Mouse (Mus musculus) liver, postnatal 0 days (tissue): ENCODE results near the gene Stx18. TPM values are rescaled to one million over a fixed set of nuclear protein-coding genes. Genes with fewer than 3 reads are reported as not detected.

Source experiments
- ATAC-seq: fragments of 200-750 bp; cut with Nextera tagmentation; 2 replicates; pipeline ENCODE4 v1.8.0; 2017; ENCODE audit warnings: mild to moderate bottlenecking, moderate library complexity
- DNase-seq: peaks from one replicate; pipeline ENCODE4 v3.0.0-alpha.2; 2016
- H3K27ac ChIP-seq: fragments of 300-500 bp; sonication (generic); 2 replicates; pipeline ENCODE4 v1.5.1; 2014; ENCODE audit warnings: antibody characterized with exemption, moderate library complexity, mild to moderate bottlenecking, low read depth
- H3K27me3 ChIP-seq: fragments of 300-500 bp; sonication (generic); 2 replicates; pipeline ENCODE4 v1.6.1; 2014; ENCODE audit warnings: low read length, control low read depth, mixed read lengths; ENCODE audit not compliant: insufficient read depth
- H3K36me3 ChIP-seq: fragments of 300-500 bp; sonication (generic); replicated peaks from 2 replicates; pipeline ENCODE4 v1.6.1; 2014; ENCODE audit warnings: mild to moderate bottlenecking, control low read depth, low read length, moderate library complexity, mixed read lengths; ENCODE audit not compliant: insufficient read depth
- H3K4me1 ChIP-seq: fragments of 300-500 bp; sonication (generic); 2 replicates; pipeline ENCODE4 v1.6.1; 2014; ENCODE audit warnings: antibody characterized with exemption, mild to moderate bottlenecking, control low read depth; ENCODE audit not compliant: insufficient read depth
- H3K4me2 ChIP-seq: fragments of 300-500 bp; sonication (generic); 2 replicates; pipeline ENCODE4 v1.6.1; 2014; ENCODE audit warnings: low read depth, mild to moderate bottlenecking, low read length, moderate library complexity, mixed read lengths
- H3K4me3 ChIP-seq: fragments of 300-500 bp; sonication (generic); 2 replicates; pipeline ENCODE4 v1.5.1; 2014; ENCODE audit warnings: low read depth, low read length
- H3K9ac ChIP-seq: fragments of 300-500 bp; sonication (generic); replicated peaks from 2 replicates; pipeline ENCODE4 v1.6.1; 2014; ENCODE audit warnings: mild to moderate bottlenecking, moderate library complexity
- H3K9me3 ChIP-seq: fragments of 300-500 bp; sonication (generic); 2 replicates; pipeline ENCODE4 v1.6.1; 2016; ENCODE audit warnings: mild to moderate bottlenecking, control low read depth, low read length, mixed read lengths
- CTCF ChIP-seq: sonication (generic); IDR thresholded peaks from 2 replicates; pipeline ENCODE4 v1.5.1; 2016; ENCODE audit warnings: antibody characterized with exemption, low read depth
- EP300 ChIP-seq: IDR thresholded peaks from 2 replicates; pipeline ENCODE4 v1.6.1; 2016; ENCODE audit warnings: antibody characterized with exemption, low read depth, mild to moderate bottlenecking
- WGBS: fragments of 180-500 bp; shearing (Covaris S2); extraction: QIAGEN DNeasy Blood & Tissue Kit; methylation state at CpG from one replicate; pipeline ENCODE4 v1.1.7; 2014; ENCODE audit not compliant: insufficient replicate concordance; 5-methylcytosine and 5-hydroxymethylcytosine counted together
- polyA plus RNA-seq: library from polyadenylated mRNA; unstranded; fragments of >200 nt; fragmentation: Nextera tagmentation; extraction: Ambion mirVana; gene quantifications from 2 replicates; pipeline ENCODE4 v1.2.1, GENCODE M21; 2015

Stx18 gene
- polyA plus RNA-seq, 1 experiment from 2014 or later, result 15.2 TPM

- ATAC-seq, result no peak
Measured at GRCm38 (mm10) chr5:38140893-38141292, 102.4 kb downstream of the Stx18 start.

GRCm38 (mm10) chr5:38146524-38146923 lies 108.0 kb downstream of the Stx18 start:
- Histone ChIP-seq H3K4me1 (no peaks in the 10 kb centered on the region), H3K4me2 (no peak overlapping the region), H3K36me3 (no peaks in the 10 kb centered on the region), H3K4me3 (no peak overlapping the region), H3K27me3 (no peaks in the 10 kb centered on the region), H3K9ac (no peak overlapping the region), H3K9me3 (no peaks in the 10 kb centered on the region), H3K27ac (no peak overlapping the region)
- DNase-seq, result no peak
- ATAC-seq, result no peak
- 80% methylated on average over 6 of the region's 6 CpGs for WGBS
- TF ChIP-seq CTCF (no peak), EP300 (no peak)

More at GRCm38 (mm10) chr5:38140893-38141292, 102.4 kb downstream of the Stx18 start:
- no peaks in the 10 kb centered on the region for H3K4me1 ChIP-seq
- no peaks in the 10 kb centered on the region for H3K9me3 ChIP-seq
- DNase-seq, result no peak
- H3K9ac ChIP-seq, result no peak overlapping the region
- WGBS, result 63% methylated on average over 6 of the region's 6 CpGs
- no peak overlapping the region for H3K4me3 ChIP-seq
- H3K27ac ChIP-seq, result no peak overlapping the region
- no peaks in the 10 kb centered on the region for H3K36me3 ChIP-seq
- no peak for TF ChIP-seq CTCF
- H3K27me3 ChIP-seq, result no peaks in the 10 kb centered on the region
- no peak overlapping the region for H3K4me2 ChIP-seq

GRCm38 (mm10) chr5:38151264-38151663 lies 112.7 kb downstream of the Stx18 start:
- DNase-seq, result no peak
- Histone ChIP-seq H3K4me3 (no peak overlapping the region), H3K9ac (no peak overlapping the region), H3K9me3 (no peaks in the 10 kb centered on the region), H3K27ac (no peak overlapping the region), H3K4me2 (no peak overlapping the region), H3K36me3 (no peaks in the 10 kb centered on the region), H3K27me3 (no peaks in the 10 kb centered on the region), H3K4me1 (no peaks in the 10 kb centered on the region)
- 69% methylated on average over 3 of the region's 3 CpGs for WGBS
- no peak for ATAC-seq
- no peak for TF ChIP-seq EP300
- no peak for TF ChIP-seq CTCF

- H3K4me3 ChIP-seq, result no peak overlapping the region
- TF ChIP-seq CTCF, result no peak
- no peak for TF ChIP-seq EP300
- H3K9ac ChIP-seq, result no peak overlapping the region
- no peak overlapping the region for H3K4me2 ChIP-seq
- no peaks in the 10 kb centered on the region for H3K36me3 ChIP-seq
- peaks cover 3% of the 10 kb centered on the region; the same call in 1 of the 2 replicates for H3K27me3 ChIP-seq
- H3K9me3 ChIP-seq, result no peaks in the 10 kb centered on the region
- no peaks in the 10 kb centered on the region for H3K4me1 ChIP-seq
- WGBS, result 74% methylated on average over 10 of the region's 10 CpGs
- ATAC-seq, result no peak
- DNase-seq, result no peak
- H3K27ac ChIP-seq, result no peak overlapping the region
Measured at GRCm38 (mm10) chr5:38152201-38153108, 113.9 kb downstream of the Stx18 start.

- H3K4me3 ChIP-seq, result no peak overlapping the region
- 76% methylated on average over 5 of the region's 5 CpGs for WGBS
- no peak overlapping the region for H3K4me2 ChIP-seq
- DNase-seq (no peak), ATAC-seq (no peak)
- no peaks in the 10 kb centered on the region for H3K9me3 ChIP-seq
- H3K9ac ChIP-seq, result no peak overlapping the region
- TF ChIP-seq EP300 (no peak), CTCF (no peak)
- no peaks in the 10 kb centered on the region for H3K36me3 ChIP-seq
- H3K27ac ChIP-seq, result no peak overlapping the region
- H3K4me1 ChIP-seq, result no peaks in the 10 kb centered on the region
- peaks cover 11% of the 10 kb centered on the region; the same call in 1 of the 2 replicates for H3K27me3 ChIP-seq
Measured at GRCm38 (mm10) chr5:38153636-38154035, 115.1 kb downstream of the Stx18 start.

GRCm38 (mm10) chr5:38157481-38158020 lies 119.0 kb downstream of the Stx18 start:
- DNase-seq, result no peak
- Histone ChIP-seq H3K4me3 (no peak overlapping the region), H3K4me1 (no peaks in the 10 kb centered on the region), H3K27me3 (peaks cover 41% of the 10 kb centered on the region), H3K4me2 (no peak overlapping the region), H3K9me3 (no peaks in the 10 kb centered on the region), H3K36me3 (no peaks in the 10 kb centered on the region), H3K9ac (no peak overlapping the region), H3K27ac (no peak overlapping the region)
- ATAC-seq, result no peak
- TF ChIP-seq EP300, result no peak
- TF ChIP-seq CTCF, result no peak
- 60% methylated on average over 9 of the region's 9 CpGs for WGBS
